Mouse (Mus musculus) heart, adult 2 months (tissue): Measurements from ENCODE around the gene Gba2.

Experiments used
- CTCF ChIP-seq: fragments of 200-600 bp; IDR thresholded peaks from 2 replicates; pipeline ENCODE4 v1.8.1; 2022; ENCODE audit warnings: antibody characterized with exemption, mild to moderate bottlenecking, moderate library complexity
- EP300 ChIP-seq: fragments of 200-500 bp; IDR thresholded peaks from 2 replicates; pipeline ENCODE4 v1.6.1; 2011; ENCODE audit warnings: low read depth, low read length, control low read depth; ENCODE audit not compliant: insufficient read depth
- POLR2A ChIP-seq: fragments of 200-500 bp; IDR thresholded peaks from 2 replicates; pipeline ENCODE4 v1.6.1; 2011; ENCODE audit warnings: mild to moderate bottlenecking, low read depth, low read length, control low read depth; ENCODE audit not compliant: insufficient read depth

GRCm38 (mm10) chr4:43561436-43561996 is 17.2 kb downstream of the Gba2 start:
- TF ChIP-seq CTCF (no peak), EP300 (no peak), POLR2A (no peak)
